Mouse (Mus musculus): Measurements from ENCODE around the gene Gmeb2. TPM values are rescaled to one million over a fixed set of nuclear protein-coding genes. Genes with fewer than 3 reads are reported as not detected.
A peak's percentile ranks its signal among the peaks of the same experiment; 100 is the strongest.

The Gmeb2 gene
- polyA plus RNA-seq, 1 experiment = 10.5 TPM

DNA sequence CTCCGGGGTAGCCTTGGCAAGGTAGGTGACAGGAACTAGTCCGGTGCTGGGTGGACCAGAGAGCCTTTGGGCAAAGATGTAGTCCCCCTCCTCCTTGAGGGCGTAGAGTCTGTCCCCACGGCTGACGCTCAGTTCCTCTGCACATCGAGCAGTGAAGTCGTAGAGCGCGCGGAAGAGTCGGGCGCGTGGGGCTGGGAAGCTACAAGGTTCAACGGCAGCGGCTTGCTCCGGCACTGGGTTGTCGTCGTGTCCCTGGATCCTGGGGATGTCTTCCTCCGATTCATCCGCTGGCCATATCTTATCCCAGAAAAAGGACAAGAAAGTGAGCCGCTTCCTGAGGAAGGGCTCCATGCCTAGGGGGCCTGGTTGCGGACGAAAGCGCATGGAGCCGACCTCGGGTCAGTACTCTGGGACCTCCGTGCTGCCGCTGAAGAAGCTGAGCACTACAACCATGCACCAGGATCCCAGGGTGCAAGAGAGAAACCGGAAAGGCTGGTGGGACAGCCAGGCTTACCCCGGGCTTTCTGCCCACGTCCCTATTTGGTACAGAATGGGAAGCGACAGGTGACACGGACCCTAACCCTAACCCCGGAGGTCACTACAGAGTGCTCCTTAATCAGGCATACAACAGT lies 75.3 kb downstream of the Gmeb2 start:
- no peak overlapping the region for H3ac ChIP-seq (ENCODE audit: control insufficient read depth, insufficient read length, low read depth)
- no peaks in the 10 kb centered on the region for H3K36me3 ChIP-seq (ENCODE audit: control insufficient read depth, insufficient read depth)
- no peaks in the 10 kb centered on the region for H3K79me3 ChIP-seq (ENCODE audit: low read depth)
- H3K79me2 ChIP-seq (ENCODE audit: control insufficient read depth, insufficient read depth) = no peaks in the 10 kb centered on the region
- H3K4me3 ChIP-seq (ENCODE audit: insufficient read depth, poor library complexity, severe bottlenecking) = no peak overlapping the region
- no peak for TF ChIP-seq USF1 (IDR thresholded peaks at IDR 0.05; ENCODE audit: low read depth)
- no peak for TF ChIP-seq MAX (IDR thresholded peaks at IDR 0.05)
- no peak for TF ChIP-seq FOSL1 (IDR thresholded peaks at IDR 0.05; ENCODE audit: insufficient read depth, low read length, poor library complexity, severe bottlenecking)
- TF ChIP-seq CEBPB (IDR thresholded peaks at IDR 0.05; ENCODE audit: low read depth) = no peak
- TF ChIP-seq MYOD1 (IDR thresholded peaks at IDR 0.05; ENCODE audit: control insufficient read depth, insufficient read length, low read depth) = no peak
- TF ChIP-seq CTCF (IDR thresholded peaks at IDR 0.05; ENCODE audit: control insufficient read depth, insufficient read depth, insufficient read length) = no peak
- no peak for TF ChIP-seq MYOG (IDR thresholded peaks at IDR 0.05; ENCODE audit: control insufficient read depth, extremely low read depth, insufficient read length)
- peaks cover 70% of the 10 kb centered on the region for H3K27me3 ChIP-seq (ENCODE audit: control insufficient read depth, insufficient read depth, insufficient read length)

- H3K79me3 ChIP-seq (ENCODE audit: low read depth) = no peaks in the 10 kb centered on the region
- H3K79me2 ChIP-seq (ENCODE audit: control insufficient read depth, insufficient read depth) = no peaks in the 10 kb centered on the region
- TF ChIP-seq USF1 (IDR thresholded peaks at IDR 0.05; ENCODE audit: low read depth) (peak; percentile 19), CTCF (IDR thresholded peaks at IDR 0.05; ENCODE audit: control insufficient read depth, insufficient read depth, insufficient read length) (no peak)
- H3K36me3 ChIP-seq (ENCODE audit: control insufficient read depth, insufficient read depth) = no peaks in the 10 kb centered on the region
- peaks cover 76% of the 10 kb centered on the region for H3K27me3 ChIP-seq (ENCODE audit: control insufficient read depth, insufficient read depth, insufficient read length)
- no peak overlapping the region for H3ac ChIP-seq (ENCODE audit: control insufficient read depth, insufficient read length, low read depth)
- no peak overlapping the region for H3K4me3 ChIP-seq (ENCODE audit: insufficient read depth, poor library complexity, severe bottlenecking)
Measured at GRCm38 (mm10) chr2:181206118-181206517, 81.7 kb downstream of the Gmeb2 start.

GRCm38 (mm10) chr2:181205678-181206077 lies 82.2 kb downstream of the Gmeb2 start:
- no peak for TF ChIP-seq CEBPB (IDR thresholded peaks at IDR 0.05; ENCODE audit: low read depth)
- no peak for TF ChIP-seq MAX (IDR thresholded peaks at IDR 0.05)
- TF ChIP-seq MYOG (IDR thresholded peaks at IDR 0.05; ENCODE audit: control insufficient read depth, extremely low read depth, insufficient read length) = no peak
- no peak for TF ChIP-seq FOSL1 (IDR thresholded peaks at IDR 0.05; ENCODE audit: insufficient read depth, low read length, poor library complexity, severe bottlenecking)
- no peak for TF ChIP-seq USF1 (IDR thresholded peaks at IDR 0.05; ENCODE audit: low read depth)
- TF ChIP-seq CTCF (IDR thresholded peaks at IDR 0.05; ENCODE audit: control insufficient read depth, insufficient read depth, insufficient read length) = no peak
- Histone ChIP-seq H3K36me3 (ENCODE audit: control insufficient read depth, insufficient read depth) (no peaks in the 10 kb centered on the region), H3K79me2 (ENCODE audit: control insufficient read depth, insufficient read depth) (no peaks in the 10 kb centered on the region), H3ac (ENCODE audit: control insufficient read depth, insufficient read length, low read depth) (no peak overlapping the region), H3K79me3 (ENCODE audit: low read depth) (no peaks in the 10 kb centered on the region), H3K4me3 (ENCODE audit: insufficient read depth, poor library complexity, severe bottlenecking) (no peak overlapping the region), H3K27me3 (ENCODE audit: control insufficient read depth, insufficient read depth, insufficient read length) (peaks cover 74% of the 10 kb centered on the region)

GRCm38 (mm10) chr2:181202886-181203285 lies 84.9 kb downstream of the Gmeb2 start:
- Histone ChIP-seq H3ac (ENCODE audit: control insufficient read depth, insufficient read length, low read depth) (no peak overlapping the region), H3K4me3 (ENCODE audit: insufficient read depth, poor library complexity, severe bottlenecking) (no peak overlapping the region), H3K27me3 (ENCODE audit: control insufficient read depth, insufficient read depth, insufficient read length) (peaks cover 74% of the 10 kb centered on the region), H3K79me3 (ENCODE audit: low read depth) (no peaks in the 10 kb centered on the region), H3K36me3 (ENCODE audit: control insufficient read depth, insufficient read depth) (no peaks in the 10 kb centered on the region), H3K79me2 (ENCODE audit: control insufficient read depth, insufficient read depth) (no peaks in the 10 kb centered on the region)
- no peak for TF ChIP-seq MYOG (IDR thresholded peaks at IDR 0.05; ENCODE audit: control insufficient read depth, extremely low read depth, insufficient read length)
- TF ChIP-seq CTCF (IDR thresholded peaks at IDR 0.05; ENCODE audit: control insufficient read depth, insufficient read depth, insufficient read length) = no peak
- TF ChIP-seq MYOD1 (IDR thresholded peaks at IDR 0.05; ENCODE audit: control insufficient read depth, insufficient read length, low read depth) = no peak
- no peak for TF ChIP-seq USF1 (IDR thresholded peaks at IDR 0.05; ENCODE audit: low read depth)
- no peak for TF ChIP-seq MAX (IDR thresholded peaks at IDR 0.05)
- TF ChIP-seq CEBPB (IDR thresholded peaks at IDR 0.05; ENCODE audit: low read depth) = no peak
- no peak for TF ChIP-seq FOSL1 (IDR thresholded peaks at IDR 0.05; ENCODE audit: insufficient read depth, low read length, poor library complexity, severe bottlenecking)

GRCm38 (mm10) chr2:181202422-181202821 lies 85.4 kb downstream of the Gmeb2 start, which contains the start of gene Ptk6:
Gene Ptk6 (minus strand): TSS chr2:181202789.
- no peaks in the 10 kb centered on the region for H3K79me2 ChIP-seq (ENCODE audit: control insufficient read depth, insufficient read depth)
- no peak within 1 kb of the TSS for H3ac ChIP-seq (ENCODE audit: control insufficient read depth, insufficient read length, low read depth)
- TF ChIP-seq MAX (IDR thresholded peaks at IDR 0.05) (no peak), USF1 (IDR thresholded peaks at IDR 0.05; ENCODE audit: low read depth) (no peak), MYOD1 (IDR thresholded peaks at IDR 0.05; ENCODE audit: control insufficient read depth, insufficient read length, low read depth) (no peak), CEBPB (IDR thresholded peaks at IDR 0.05; ENCODE audit: low read depth) (no peak), FOSL1 (IDR thresholded peaks at IDR 0.05; ENCODE audit: insufficient read depth, low read length, poor library complexity, severe bottlenecking) (no peak), MYOG (IDR thresholded peaks at IDR 0.05; ENCODE audit: control insufficient read depth, extremely low read depth, insufficient read length) (no peak), CTCF (IDR thresholded peaks at IDR 0.05; ENCODE audit: control insufficient read depth, insufficient read depth, insufficient read length) (no peak)
- peaks cover 69% of the 10 kb centered on the region for H3K27me3 ChIP-seq (ENCODE audit: control insufficient read depth, insufficient read depth, insufficient read length)
- no peaks in the 10 kb centered on the region for H3K36me3 ChIP-seq (ENCODE audit: control insufficient read depth, insufficient read depth)
- H3K4me3 ChIP-seq (ENCODE audit: insufficient read depth, poor library complexity, severe bottlenecking) = no peak within 1 kb of the TSS
- H3K79me3 ChIP-seq (ENCODE audit: low read depth) = no peaks in the 10 kb centered on the region

GRCm38 (mm10) chr2:181201606-181202005 lies 86.2 kb downstream of the Gmeb2 start:
- TF ChIP-seq CTCF (IDR thresholded peaks at IDR 0.05; ENCODE audit: control insufficient read depth, insufficient read depth, insufficient read length) (no peak), MYOG (IDR thresholded peaks at IDR 0.05; ENCODE audit: control insufficient read depth, extremely low read depth, insufficient read length) (no peak), USF1 (IDR thresholded peaks at IDR 0.05; ENCODE audit: low read depth) (no peak), CEBPB (IDR thresholded peaks at IDR 0.05; ENCODE audit: low read depth) (no peak), MYOD1 (IDR thresholded peaks at IDR 0.05; ENCODE audit: control insufficient read depth, insufficient read length, low read depth) (no peak), FOSL1 (IDR thresholded peaks at IDR 0.05; ENCODE audit: insufficient read depth, low read length, poor library complexity, severe bottlenecking) (no peak), MAX (IDR thresholded peaks at IDR 0.05) (no peak)
- Histone ChIP-seq H3ac (ENCODE audit: control insufficient read depth, insufficient read length, low read depth) (no peak overlapping the region), H3K4me3 (ENCODE audit: insufficient read depth, poor library complexity, severe bottlenecking) (no peak overlapping the region), H3K79me2 (ENCODE audit: control insufficient read depth, insufficient read depth) (no peaks in the 10 kb centered on the region), H3K27me3 (ENCODE audit: control insufficient read depth, insufficient read depth, insufficient read length) (peaks cover 61% of the 10 kb centered on the region), H3K36me3 (ENCODE audit: control insufficient read depth, insufficient read depth) (no peaks in the 10 kb centered on the region), H3K79me3 (ENCODE audit: low read depth) (no peaks in the 10 kb centered on the region)
